In genomic region chr17:72528481-72528880, GRCm38 (mm10) we compare ENCODE assay signal across 16 mouse cellular contexts.
"Had no signal": no experiment of that assay in that cellular context is flagged by ENCODE, and none has a peak within 500 bp of the region (broad histone marks: within the 10 kb centered on the region; RNA-seq: fewer than 3 reads in every experiment).

No protein-coding gene starts in this region.

- H3K27ac ChIP-seq: neural tube, embryonic 13.5 days; neural tube, embryonic 15.5 days; stomach, embryonic 15.5 days; stomach, postnatal 0 days had no signal

- H3K9me3 ChIP-seq: neural tube, embryonic 13.5 days; neural tube, embryonic 15.5 days; stomach, embryonic 15.5 days had no signal

- H3K4me1 ChIP-seq: neural tube, embryonic 13.5 days; neural tube, embryonic 15.5 days; stomach, embryonic 15.5 days had no signal

- H3K27me3 ChIP-seq: neural tube, embryonic 13.5 days; neural tube, embryonic 15.5 days; stomach, embryonic 15.5 days had no signal

- H3K9ac ChIP-seq: neural tube, embryonic 13.5 days; neural tube, embryonic 15.5 days; stomach, embryonic 15.5 days had no signal

- H3K4me2 ChIP-seq: neural tube, embryonic 13.5 days; neural tube, embryonic 15.5 days; stomach, embryonic 15.5 days had no signal

- H3K4me3 ChIP-seq: neural tube, embryonic 13.5 days; neural tube, embryonic 15.5 days; stomach, embryonic 15.5 days had no signal

- H3K36me3 ChIP-seq: neural tube, embryonic 13.5 days; neural tube, embryonic 15.5 days; stomach, embryonic 15.5 days had no signal

- DNase-seq: retina, postnatal 1 day; right cerebral cortex, adult 18-20 months; right cerebral cortex, postnatal 14 days; right cerebral cortex, postnatal 25 days; right cerebral cortex, postnatal 4 days; spleen, adult 18-20 months; thymus, adult 18-20 months; thymus, adult 2 months; thymus, postnatal 14 days; thymus, postnatal 25 days; thymus, postnatal 36 days; thymus, postnatal 4 days had no signal
